Mouse (Mus musculus) erythroblast, embryonic 14.5 days (primary cell): ENCODE results near the gene Fgfr2.

Source experiments
- GATA1 ChIP-seq: IDR thresholded peaks from 2 replicates; pipeline ENCODE4 v1.6.1; 2012; ENCODE audit warnings: low read length, inconsistent platforms, mixed read lengths
- TAL1 ChIP-seq: IDR thresholded peaks from 3 replicates; pipeline ENCODE4 v1.6.1; 2012; ENCODE audit warnings: low read length, inconsistent platforms, mixed read lengths

DNA sequence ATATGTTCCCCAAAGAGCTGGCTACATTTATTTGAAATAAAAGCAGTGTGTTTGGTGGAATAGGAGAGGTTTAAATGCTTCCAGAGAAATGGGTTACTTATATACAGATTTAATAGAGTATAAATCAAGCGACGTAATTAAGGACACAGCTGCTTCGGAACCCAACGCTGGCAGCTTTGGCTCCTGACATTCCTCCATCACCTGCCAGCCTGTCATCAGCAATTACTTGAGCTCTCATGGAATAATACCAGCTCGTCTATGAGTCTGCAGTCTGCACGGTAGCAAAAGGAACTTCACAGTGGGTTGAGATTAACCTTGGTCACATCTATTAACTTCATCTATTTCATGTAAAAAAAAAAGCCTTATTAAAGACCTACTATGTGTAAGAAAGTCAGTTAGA, 1326.0 kb downstream of the Fgfr2 start:
- no peak for TF ChIP-seq GATA1
- TF ChIP-seq TAL1 = no peak
